Mouse (Mus musculus): ENCODE data around the gene Plcb4. TPM values are rescaled to one million over a fixed set of nuclear protein-coding genes. Genes with fewer than 3 reads are reported as not detected.

Gene Plcb4
- polyA plus RNA-seq, 1 experiment from 2014 or later, result 26.5 TPM

GRCm38 (mm10) chr2:135757478-135757877 is 98.7 kb downstream of the Plcb4 start:
- no peak for TF ChIP-seq CTCF (IDR thresholded peaks at IDR 0.05)
- DNase-seq (ENCODE audit: low read depth, low spot score) (no peak), ATAC-seq (no peak)
- POLR2A ChIA-PET, result no interaction called here
- in situ Hi-C loops (cut with MboI; ENCODE audit: low pct_unique_long_range_greater_than_20kb), result no loop called here
- CTCF ChIA-PET, result no interaction called here
- no peaks in the 10 kb centered on the region for H3K27me3 ChIP-seq

DNA sequence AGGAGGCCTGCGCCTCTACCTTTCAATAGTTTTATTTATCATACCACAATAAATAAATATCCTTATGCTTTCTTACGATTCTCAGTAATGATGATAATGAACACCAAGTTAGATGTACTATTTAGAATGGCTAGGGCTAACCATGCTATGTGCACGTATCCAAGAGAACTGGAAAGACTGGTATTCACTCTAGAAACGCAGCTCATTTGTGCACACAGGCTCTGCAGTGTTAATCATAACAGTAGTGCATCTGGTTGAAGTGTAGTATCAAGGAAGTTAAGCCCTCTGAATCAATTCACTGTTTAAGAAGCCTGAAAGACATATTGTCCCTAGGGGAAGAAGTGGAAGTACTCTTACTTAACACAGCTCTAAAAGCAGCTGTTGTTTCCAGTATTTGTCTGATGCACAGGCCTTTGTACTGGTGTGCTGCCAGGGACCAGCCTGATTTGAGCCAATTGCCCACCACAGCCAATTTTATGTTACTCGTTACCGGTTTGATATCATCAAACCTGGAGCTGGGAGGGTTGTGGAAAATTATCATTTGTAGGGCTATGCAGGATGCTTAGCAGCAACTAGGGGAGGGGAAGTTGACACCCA is 100.8 kb downstream of the Plcb4 start:
- ChIA-PET POLR2A (interaction anchor here (0.7 kb wide), 1 partner anchor 97 kb away, joined by 3 read pairs; no protein-coding TSS in a partner anchor), CTCF (interaction anchor here (1.5 kb wide), 1 partner anchor 11 kb away, joined by 6 read pairs; no protein-coding TSS in a partner anchor)
- H3K27me3 ChIP-seq, result no peaks in the 10 kb centered on the region
- TF ChIP-seq CTCF (IDR thresholded peaks at IDR 0.05), result no peak
- in situ Hi-C loops (cut with MboI; ENCODE audit: low pct_unique_long_range_greater_than_20kb), result no loop called here
- DNase-seq (ENCODE audit: low read depth, low spot score), result no peak
- ATAC-seq, result no peak

GRCm38 (mm10) chr2:135761226-135761802 is 102.5 kb downstream of the Plcb4 start:
- CTCF ChIA-PET, result interaction anchor here (1.0 kb wide), 3 partner anchors 10 to 104 kb away, joined by 3 to 4 read pairs (median 4); no protein-coding TSS in a partner anchor
- ATAC-seq (no peak), DNase-seq (ENCODE audit: low read depth, low spot score) (no peak)
- in situ Hi-C loops (cut with MboI; ENCODE audit: low pct_unique_long_range_greater_than_20kb), result no loop called here
- no peak for TF ChIP-seq CTCF (IDR thresholded peaks at IDR 0.05)
- POLR2A ChIA-PET, result no interaction called here
- no peaks in the 10 kb centered on the region for H3K27me3 ChIP-seq

DNA sequence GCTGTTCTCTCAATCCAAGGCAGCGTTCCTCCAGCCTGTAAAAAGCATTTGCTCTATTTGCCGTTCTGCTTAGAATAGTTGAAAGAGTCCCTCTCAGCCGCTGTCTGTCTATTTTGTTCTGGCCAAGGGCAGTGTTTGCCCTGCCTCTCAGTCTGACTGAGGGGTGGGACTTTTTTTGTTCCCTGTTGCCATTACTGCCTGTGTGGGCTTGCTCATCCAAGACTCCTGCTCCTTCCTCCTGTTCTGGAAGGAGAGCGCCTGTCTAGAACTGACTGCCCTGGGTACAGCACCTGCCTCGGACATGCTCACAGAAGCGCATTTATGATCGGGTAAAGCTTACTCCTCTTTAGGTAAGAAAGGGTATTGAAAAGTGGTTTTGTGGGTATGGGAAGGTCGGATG is 105.9 kb downstream of the Plcb4 start:
- no peak for TF ChIP-seq CTCF (IDR thresholded peaks at IDR 0.05)
- H3K27me3 ChIP-seq, result no peaks in the 10 kb centered on the region
- DNase-seq (ENCODE audit: low read depth, low spot score) (no peak), ATAC-seq (no peak)
- CTCF ChIA-PET, result no interaction called here
- in situ Hi-C loops (cut with MboI; ENCODE audit: low pct_unique_long_range_greater_than_20kb), result no loop called here
- POLR2A ChIA-PET, result no interaction called here

- TF ChIP-seq CTCF (IDR thresholded peaks at IDR 0.05), result no peak
- peak; percentile 94 for ATAC-seq
- in situ Hi-C loops (cut with MboI; ENCODE audit: low pct_unique_long_range_greater_than_20kb), result no loop called here
These were observed 107.8 kb downstream of the Plcb4 start for GRCm38 (mm10) chr2:135766471-135767063.

GRCm38 (mm10) chr2:135767535-135767934 is 108.7 kb downstream of the Plcb4 start:
- DNase-seq (ENCODE audit: low read depth, low spot score), result no peak
- POLR2A ChIA-PET, result interaction anchor here (0.6 to 0.7 kb wide), 2 partner anchors 16 to 100 kb away, joined by 4 to 5 read pairs; no protein-coding TSS in a partner anchor
- in situ Hi-C loops (cut with MboI; ENCODE audit: low pct_unique_long_range_greater_than_20kb), result no loop called here
- TF ChIP-seq CTCF (IDR thresholded peaks at IDR 0.05), result no peak
- CTCF ChIA-PET, result interaction anchor here (0.8 to 1.1 kb wide), 2 partner anchors 9 to 39 kb away, joined by 3 to 5 read pairs; no protein-coding TSS in a partner anchor
- ATAC-seq, result no peak
- no peaks in the 10 kb centered on the region for H3K27me3 ChIP-seq

More at GRCm38 (mm10) chr2:135766471-135767063, 107.8 kb downstream of the Plcb4 start:
- ChIA-PET POLR2A (no interaction called here), CTCF (interaction anchor here (0.8 kb wide), 1 partner anchor 11 kb away, joined by 3 read pairs; no protein-coding TSS in a partner anchor)
- no peaks in the 10 kb centered on the region for H3K27me3 ChIP-seq
- peak; percentile 68 for DNase-seq (ENCODE audit: low read depth, low spot score)

GRCm38 (mm10) chr2:135769701-135770100 is 110.9 kb downstream of the Plcb4 start:
- no peaks in the 10 kb centered on the region for H3K27me3 ChIP-seq
- in situ Hi-C loops (cut with MboI; ENCODE audit: low pct_unique_long_range_greater_than_20kb), result no loop called here
- DNase-seq (ENCODE audit: low read depth, low spot score), result no peak
- no peak for ATAC-seq
- CTCF ChIA-PET, result interaction anchor here (1.1 kb wide), 1 partner anchor 41 kb away, joined by 3 read pairs; no protein-coding TSS in a partner anchor
- TF ChIP-seq CTCF (IDR thresholded peaks at IDR 0.05), result no peak
- POLR2A ChIA-PET, result interaction anchor here (0.6 kb wide), 1 partner anchor 202 kb away, joined by 3 read pairs; no protein-coding TSS in a partner anchor

GRCm38 (mm10) chr2:135770226-135770625 is 111.4 kb downstream of the Plcb4 start:
- CTCF ChIA-PET, result interaction anchor here (1.1 to 1.4 kb wide), 2 partner anchors 9 to 40 kb away, joined by 3 to 4 read pairs; no protein-coding TSS in a partner anchor
- in situ Hi-C loops (cut with MboI; ENCODE audit: low pct_unique_long_range_greater_than_20kb), result no loop called here
- H3K27me3 ChIP-seq, result no peaks in the 10 kb centered on the region
- ATAC-seq, result no peak
- POLR2A ChIA-PET, result interaction anchor here (0.5 kb wide), 1 partner anchor 18 kb away, joined by 4 read pairs; no protein-coding TSS in a partner anchor
- DNase-seq (ENCODE audit: low read depth, low spot score), result no peak
- TF ChIP-seq CTCF (IDR thresholded peaks at IDR 0.05), result no peak

DNA sequence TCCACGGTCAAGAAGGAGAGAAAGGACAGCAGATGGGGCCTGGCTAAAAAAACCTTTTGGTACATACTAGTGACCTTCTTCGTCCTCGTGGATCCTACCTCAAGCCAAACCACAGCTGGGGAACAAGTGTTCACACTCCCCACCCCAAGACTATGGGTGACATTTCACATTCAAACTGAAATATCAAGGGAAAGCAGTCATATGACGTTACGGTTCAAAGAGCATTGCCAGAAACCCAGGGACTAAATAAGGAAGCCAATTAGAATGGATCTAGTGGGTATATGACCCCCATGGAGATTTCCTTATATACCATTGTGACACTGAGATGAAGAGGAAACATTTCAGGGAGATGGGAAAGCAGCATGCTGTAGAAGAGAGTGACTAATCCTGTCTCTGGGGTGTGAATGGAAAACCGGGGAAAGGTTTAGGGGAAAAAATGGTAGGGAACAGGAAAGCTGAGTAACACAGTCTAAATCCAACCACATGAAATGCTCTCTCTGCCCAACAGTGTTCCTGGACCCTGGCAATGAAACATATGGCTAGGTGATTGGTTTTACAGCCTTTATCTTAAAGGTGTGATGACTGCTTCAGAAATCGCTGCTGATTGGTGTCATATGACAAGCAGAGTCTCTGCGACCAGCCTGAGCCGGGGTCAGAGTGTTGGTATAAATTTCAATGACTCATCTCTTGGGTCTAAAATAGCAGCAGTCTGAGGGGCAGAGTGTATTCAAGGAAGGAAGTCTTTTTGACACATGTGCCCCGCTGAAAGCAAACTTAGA is 114.6 kb downstream of the Plcb4 start:
- H3K27me3 ChIP-seq, result no peaks in the 10 kb centered on the region
- TF ChIP-seq CTCF (IDR thresholded peaks at IDR 0.05), result no peak
- ATAC-seq (no peak), DNase-seq (ENCODE audit: low read depth, low spot score) (no peak)
- POLR2A ChIA-PET, result no interaction called here
- CTCF ChIA-PET, result no interaction called here
- in situ Hi-C loops (cut with MboI; ENCODE audit: low pct_unique_long_range_greater_than_20kb), result no loop called here

GRCm38 (mm10) chr2:135775026-135775425 is 116.2 kb downstream of the Plcb4 start:
- no peaks in the 10 kb centered on the region for H3K27me3 ChIP-seq
- ATAC-seq (no peak), DNase-seq (ENCODE audit: low read depth, low spot score) (no peak)
- in situ Hi-C loops (cut with MboI; ENCODE audit: low pct_unique_long_range_greater_than_20kb), result no loop called here
- TF ChIP-seq CTCF (IDR thresholded peaks at IDR 0.05), result no peak
- ChIA-PET CTCF (interaction anchor here (1.9 kb wide), 1 partner anchor 9 kb away, joined by 5 read pairs; no protein-coding TSS in a partner anchor), POLR2A (no interaction called here)
